Mouse (Mus musculus) hindbrain, embryonic 16.5 days (tissue): ENCODE results near the gene Gm49321. TPM values are rescaled to one million over a fixed set of nuclear protein-coding genes. Genes with fewer than 3 reads are reported as not detected.

Source experiments
- ATAC-seq: fragments of 200-750 bp; cut with Nextera tagmentation; 2 replicates; pipeline ENCODE4 v1.8.0; 2017; ENCODE audit warnings: moderate TSS enrichment, moderate library complexity
- H3K27ac ChIP-seq: fragments of 300-500 bp; sonication (generic); 2 replicates; pipeline ENCODE4 v1.5.1; 2014; ENCODE audit warnings: low read depth, mild to moderate bottlenecking, control low read depth, low read length, moderate library complexity
- H3K27me3 ChIP-seq: fragments of 300-500 bp; sonication (generic); replicated peaks from 2 replicates; pipeline ENCODE4 v1.6.1; 2014; ENCODE audit warnings: low read length; ENCODE audit not compliant: control insufficient read depth, insufficient read depth
- H3K36me3 ChIP-seq: fragments of 300-500 bp; sonication (generic); 2 replicates; pipeline ENCODE4 v1.6.1; 2014; ENCODE audit warnings: mild to moderate bottlenecking, low read length, moderate library complexity, mixed read lengths; ENCODE audit not compliant: control insufficient read depth, insufficient read depth
- H3K4me1 ChIP-seq: fragments of 300-500 bp; sonication (generic); 2 replicates; pipeline ENCODE4 v1.6.1; 2014; ENCODE audit warnings: low read depth, low read length; ENCODE audit not compliant: control insufficient read depth, insufficient read depth
- H3K4me2 ChIP-seq: fragments of 300-500 bp; sonication (generic); 2 replicates; pipeline ENCODE4 v1.6.1; 2014; ENCODE audit warnings: mild to moderate bottlenecking, low read length, control low read depth, moderate library complexity
- H3K4me3 ChIP-seq: fragments of 300-500 bp; sonication (generic); 2 replicates; pipeline ENCODE4 v1.5.1; 2014; ENCODE audit warnings: mild to moderate bottlenecking, low read length, control low read depth, moderate library complexity
- H3K9ac ChIP-seq: fragments of 300-500 bp; sonication (generic); 2 replicates; pipeline ENCODE4 v1.6.1; 2014; ENCODE audit warnings: low read depth, mild to moderate bottlenecking, control low read depth, low read length, moderate library complexity
- H3K9me3 ChIP-seq: fragments of 300-500 bp; sonication (generic); 2 replicates; pipeline ENCODE4 v1.6.1; 2014; ENCODE audit warnings: mild to moderate bottlenecking, low read length, moderate library complexity; ENCODE audit not compliant: control insufficient read depth
- WGBS: fragments of 180-500 bp; shearing (Covaris S2); extraction: QIAGEN DNeasy Blood & Tissue Kit; methylation state at CpG from one replicate; pipeline ENCODE4 v1.1.7; 2014; 5-methylcytosine and 5-hydroxymethylcytosine counted together
- polyA plus RNA-seq: library from polyadenylated mRNA; unstranded; fragments of >200 nt; fragmentation: Nextera tagmentation; extraction: Ambion mirVana; gene quantifications from 2 replicates; pipeline ENCODE4 v1.2.1, GENCODE M21; 2015

The Gm49321 gene
- polyA plus RNA-seq, 1 experiment from 2014 or later = 22.1 TPM

DNA sequence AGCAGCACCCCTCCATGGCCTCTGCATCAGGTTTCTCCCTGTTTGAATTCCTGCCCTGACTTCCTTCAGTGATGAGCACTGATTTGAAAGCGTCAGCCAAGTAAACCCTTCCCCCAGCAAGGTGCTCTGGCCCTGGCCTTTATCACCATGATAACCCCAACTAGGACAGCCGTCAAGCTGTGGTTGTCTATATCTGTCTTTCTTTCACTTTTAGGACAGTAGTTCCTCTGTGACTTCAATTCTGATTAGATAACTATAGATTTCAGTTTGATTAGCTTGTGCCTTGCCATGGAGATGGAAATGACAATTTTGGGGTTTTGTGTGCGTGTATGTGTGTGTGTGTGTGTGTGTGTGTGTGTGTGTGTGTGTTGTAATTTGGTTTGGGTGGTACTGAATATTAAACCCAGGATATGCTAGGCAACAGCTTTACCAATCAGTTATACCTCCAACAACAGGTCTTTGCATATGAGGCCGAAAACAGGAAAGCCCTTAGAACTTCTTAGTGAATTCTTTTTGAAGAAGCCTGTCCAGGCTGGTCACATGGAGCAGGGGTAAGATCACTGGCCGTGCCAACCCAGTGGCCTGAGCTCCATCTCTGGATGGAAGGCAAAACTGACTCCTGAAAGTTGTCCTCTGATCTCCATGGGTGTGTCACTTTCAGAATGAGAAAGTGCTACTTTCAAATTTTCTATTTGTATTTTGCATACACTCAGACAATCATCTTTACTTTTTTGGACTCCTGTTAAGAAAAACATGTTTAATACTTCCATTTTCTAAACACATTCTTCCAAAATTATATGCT is 33.1 kb upstream of the Gm49321 start:
- no peak overlapping the region for H3K27ac ChIP-seq
- no peak for ATAC-seq
- no peaks in the 10 kb centered on the region for H3K27me3 ChIP-seq
- no peak overlapping the region for H3K9ac ChIP-seq
- no peaks in the 10 kb centered on the region for H3K36me3 ChIP-seq
- no peaks in the 10 kb centered on the region; the same call in 1 of the 2 replicates for H3K4me1 ChIP-seq
- H3K4me3 ChIP-seq = no peak overlapping the region
- no peaks in the 10 kb centered on the region for H3K9me3 ChIP-seq
- WGBS = 86% methylated on average over 5 of the region's 5 CpGs
- H3K4me2 ChIP-seq = no peak overlapping the region

DNA sequence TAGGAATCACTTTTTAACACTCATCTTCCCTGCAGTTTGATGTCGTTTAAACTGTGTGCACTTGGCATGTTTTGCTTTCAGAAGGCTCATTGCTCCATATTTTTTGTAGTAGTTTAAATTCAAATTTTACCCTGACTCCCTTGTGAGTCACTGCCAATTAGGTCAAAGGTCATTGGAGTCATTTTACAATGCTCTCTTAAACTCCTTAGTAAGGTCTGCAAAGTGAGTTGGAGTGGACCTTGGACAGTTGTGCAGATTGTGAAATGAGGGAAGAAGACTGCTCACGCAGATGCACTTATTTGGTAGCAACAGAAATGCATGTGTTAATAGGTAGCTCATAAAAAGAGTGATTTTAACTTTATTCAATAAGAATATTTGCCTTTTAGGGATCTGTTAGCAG is 32.4 kb upstream of the Gm49321 start:
- no peak overlapping the region for H3K4me3 ChIP-seq
- H3K36me3 ChIP-seq = no peaks in the 10 kb centered on the region
- peaks cover 2% of the 10 kb centered on the region; the same call in 1 of the 2 replicates for H3K4me1 ChIP-seq
- H3K27ac ChIP-seq = no peak overlapping the region
- WGBS = 71% methylated on average over 2 of the region's 2 CpGs
- H3K27me3 ChIP-seq = no peaks in the 10 kb centered on the region
- no peak overlapping the region for H3K9ac ChIP-seq
- no peaks in the 10 kb centered on the region for H3K9me3 ChIP-seq
- no peak overlapping the region for H3K4me2 ChIP-seq
- ATAC-seq = no peak

DNA sequence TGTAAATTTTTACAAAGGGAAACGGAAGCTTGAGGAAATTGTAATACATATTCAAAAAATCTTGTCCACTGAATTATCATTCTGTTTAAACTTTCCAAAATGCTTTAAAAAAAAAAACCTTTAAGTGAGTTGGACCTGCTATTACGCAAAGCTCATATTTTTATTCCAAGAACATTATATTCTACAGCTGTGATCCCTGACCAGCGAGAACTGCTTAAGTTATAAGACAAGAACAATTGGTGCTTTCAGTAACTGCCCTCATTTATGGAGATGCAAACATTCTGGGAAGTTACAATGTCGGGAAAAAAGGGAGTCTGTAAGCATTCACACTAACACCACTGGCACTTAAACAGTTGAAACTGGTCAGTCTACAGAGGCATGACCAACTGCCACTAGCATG is 31.9 kb upstream of the Gm49321 start:
- Histone ChIP-seq H3K9ac (no peak overlapping the region), H3K27me3 (no peaks in the 10 kb centered on the region), H3K4me1 (peaks cover 3% of the 10 kb centered on the region), H3K4me2 (no peak overlapping the region), H3K9me3 (no peaks in the 10 kb centered on the region), H3K4me3 (no peak overlapping the region), H3K36me3 (no peaks in the 10 kb centered on the region), H3K27ac (no peak overlapping the region)
- 83% methylated on average over 4 of the region's 4 CpGs for WGBS
- ATAC-seq = no peak

DNA sequence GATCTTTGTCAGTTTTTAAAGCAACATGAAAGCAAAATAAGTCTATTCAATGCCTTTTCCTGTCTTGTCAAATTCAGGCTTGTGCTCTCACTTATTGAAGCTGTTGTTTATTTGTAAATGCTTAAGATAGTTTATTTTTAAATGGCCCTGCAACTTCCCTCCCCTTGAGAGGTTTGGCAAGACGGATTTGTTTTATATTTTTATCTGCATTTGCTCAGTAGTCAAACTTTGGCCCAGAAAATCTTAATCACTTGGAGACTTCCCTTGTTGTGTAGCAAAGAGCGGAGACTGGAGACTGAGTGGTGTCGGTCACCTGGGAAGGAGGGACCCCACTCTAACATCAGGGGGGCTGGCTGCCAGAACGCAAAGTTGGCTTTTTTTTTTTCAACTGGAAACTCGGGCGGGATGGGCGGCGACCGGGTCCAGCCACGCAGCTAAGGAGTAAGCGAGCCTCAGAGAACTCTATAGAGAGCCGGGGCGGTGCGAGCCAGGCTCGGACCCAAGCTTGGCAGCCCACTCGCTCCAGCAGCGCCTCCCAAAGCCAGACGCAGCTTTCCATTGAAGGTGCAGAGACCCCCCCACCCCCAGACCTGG is 30.3 kb upstream of the Gm49321 start:
- no peaks in the 10 kb centered on the region for H3K36me3 ChIP-seq
- H3K4me3 ChIP-seq = peak overlapping the region; percentile 98
- H3K4me2 ChIP-seq = peak overlapping the region; percentile 81
- H3K9ac ChIP-seq = peak overlapping the region; percentile 72
- H3K4me1 ChIP-seq = peaks cover 6% of the 10 kb centered on the region
- WGBS = under 1% methylated on average over 18 of the region's 18 CpGs
- H3K9me3 ChIP-seq = no peaks in the 10 kb centered on the region
- no peaks in the 10 kb centered on the region for H3K27me3 ChIP-seq
- peak; percentile 87 for ATAC-seq
- H3K27ac ChIP-seq = peak overlapping the region; percentile 98

DNA sequence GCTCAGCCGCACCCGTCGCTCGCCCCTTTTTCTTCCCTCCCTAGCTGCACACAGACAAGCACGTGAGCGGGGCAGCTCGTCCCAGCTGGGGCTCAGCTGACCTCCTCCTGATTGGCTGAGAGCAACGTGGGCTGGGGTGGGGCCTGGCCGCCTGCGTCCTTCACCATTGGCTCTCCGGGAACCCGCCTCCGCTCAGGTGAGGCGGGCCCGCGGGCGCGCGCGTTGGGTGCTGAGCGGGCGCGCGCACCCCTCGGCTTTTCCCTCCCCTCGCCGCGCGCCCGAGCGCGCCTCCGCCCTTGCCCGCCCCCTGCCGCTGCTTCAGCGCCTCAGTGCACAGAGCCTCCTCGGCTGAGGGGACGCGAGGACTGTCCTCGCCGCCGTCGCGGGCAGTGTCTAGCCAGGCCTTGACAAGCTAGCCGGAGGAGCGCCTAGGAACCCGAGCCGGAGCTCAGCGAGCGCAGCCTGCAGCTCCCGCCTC is 29.7 kb upstream of the Gm49321 start:
- Histone ChIP-seq H3K4me1 (peaks cover 6% of the 10 kb centered on the region), H3K27me3 (no peaks in the 10 kb centered on the region), H3K4me2 (peak overlapping the region; percentile 81), H3K27ac (peak overlapping the region; percentile 98), H3K9me3 (no peaks in the 10 kb centered on the region), H3K9ac (peak overlapping the region; percentile 99), H3K36me3 (no peaks in the 10 kb centered on the region), H3K4me3 (peak overlapping the region; percentile 98)
- WGBS = under 1% methylated on average over 41 of the region's 51 CpGs
- ATAC-seq = peak; percentile 100

DNA sequence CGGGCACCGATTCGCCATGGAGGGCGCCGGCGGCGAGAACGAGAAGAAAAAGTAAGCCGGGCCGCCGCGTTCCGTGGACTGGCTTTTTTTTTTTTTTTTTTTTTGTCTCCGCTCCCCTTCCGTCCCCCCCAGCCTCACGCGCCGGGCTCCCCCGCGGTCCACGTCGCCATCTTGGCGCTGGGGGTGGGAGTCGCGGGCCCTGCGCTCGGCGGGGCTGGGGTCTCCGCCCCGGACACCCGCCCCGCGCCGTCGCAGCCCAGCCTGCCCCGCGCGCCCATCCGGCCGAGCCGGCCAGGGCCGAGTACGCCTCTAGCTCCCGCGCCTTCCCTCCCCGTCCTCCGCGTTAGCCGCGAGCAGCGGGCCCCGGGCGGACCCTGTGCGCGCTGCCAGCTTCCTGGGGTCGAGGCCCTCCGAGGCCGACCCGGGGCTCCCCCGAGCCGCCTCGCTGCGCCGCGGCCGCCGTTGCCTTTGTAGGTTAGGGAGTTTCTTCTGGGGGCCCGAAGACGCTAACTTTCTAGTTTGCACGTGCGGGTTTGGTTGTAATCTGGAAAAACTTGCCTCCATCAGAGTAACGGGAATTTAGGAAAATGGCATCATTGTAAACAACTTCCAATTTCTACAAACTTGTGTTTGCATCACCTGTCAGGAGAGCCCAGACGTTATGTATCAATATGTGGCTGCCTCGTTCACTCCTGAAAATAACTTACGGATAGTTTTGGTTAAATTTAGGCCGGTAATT is 29.0 kb upstream of the Gm49321 start:
- Histone ChIP-seq H3K27me3 (no peaks in the 10 kb centered on the region), H3K4me1 (peaks cover 6% of the 10 kb centered on the region), H3K4me3 (peak overlapping the region; percentile 98), H3K36me3 (no peaks in the 10 kb centered on the region), H3K4me2 (peak overlapping the region; percentile 74), H3K9ac (peak overlapping the region; percentile 99), H3K27ac (peak overlapping the region; percentile 98), H3K9me3 (no peaks in the 10 kb centered on the region)
- WGBS = under 1% methylated on average over 60 of the region's 76 CpGs
- ATAC-seq = peak; percentile 58

DNA sequence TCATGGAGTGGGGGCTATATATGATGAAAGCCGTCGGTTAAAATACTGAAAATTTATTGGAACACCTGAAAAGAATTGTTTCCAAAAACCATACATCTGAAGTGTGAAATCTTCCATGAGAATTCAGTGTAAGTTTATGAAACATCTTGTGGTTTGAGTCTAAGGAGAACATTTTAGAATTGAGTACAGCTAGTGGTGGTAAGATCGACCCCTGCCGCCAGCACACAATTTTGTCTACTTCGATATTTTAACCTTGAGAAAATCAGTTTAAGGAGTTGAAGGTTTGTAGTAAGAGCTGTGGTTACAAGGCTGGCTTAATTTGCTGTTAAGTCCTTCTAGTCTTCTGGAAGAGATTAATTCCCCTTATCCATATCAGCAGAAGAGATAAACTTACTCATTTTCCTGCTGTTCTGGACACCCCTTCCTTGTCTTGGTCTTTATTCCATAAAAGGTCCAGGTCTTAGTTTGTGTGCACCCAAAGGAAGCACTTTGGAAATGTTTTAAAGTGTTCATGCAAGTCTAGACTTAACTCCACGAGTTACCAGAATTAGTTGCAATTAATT is 28.4 kb upstream of the Gm49321 start:
- peaks cover 6% of the 10 kb centered on the region for H3K4me1 ChIP-seq
- peak overlapping the region; percentile 99 for H3K9ac ChIP-seq
- no peaks in the 10 kb centered on the region for H3K36me3 ChIP-seq
- peak overlapping the region; percentile 74 for H3K4me2 ChIP-seq
- peak overlapping the region; percentile 98 for H3K4me3 ChIP-seq
- no peaks in the 10 kb centered on the region for H3K27me3 ChIP-seq
- H3K9me3 ChIP-seq = no peaks in the 10 kb centered on the region
- WGBS = 3% methylated on average over 6 of the region's 6 CpGs
- no peak for ATAC-seq
- no peak overlapping the region for H3K27ac ChIP-seq

DNA sequence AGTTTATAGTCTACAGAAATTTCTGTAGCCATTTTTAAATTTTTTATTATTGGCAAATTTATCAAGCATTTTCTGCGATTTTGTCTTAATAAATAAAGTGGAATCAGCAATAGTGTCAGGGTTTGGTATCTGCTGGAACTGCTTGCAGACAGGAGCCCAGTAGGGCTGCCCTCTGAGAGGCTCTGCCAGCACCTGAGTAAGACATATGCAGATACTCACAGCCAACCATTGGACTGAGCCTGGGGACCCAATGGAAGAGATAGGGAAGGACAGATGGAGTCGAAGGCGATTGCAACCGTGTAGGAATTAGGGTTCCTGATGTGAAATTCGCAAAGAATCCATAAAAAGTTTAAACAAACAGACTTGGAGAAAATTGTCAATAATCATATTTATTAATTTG is 19.0 kb upstream of the Gm49321 start:
- no peak overlapping the region for H3K4me3 ChIP-seq
- H3K4me1 ChIP-seq = no peaks in the 10 kb centered on the region
- no peaks in the 10 kb centered on the region for H3K27me3 ChIP-seq
- no peak overlapping the region for H3K4me2 ChIP-seq
- WGBS = 97% methylated on average over 5 of the region's 5 CpGs
- H3K9me3 ChIP-seq = no peaks in the 10 kb centered on the region
- H3K27ac ChIP-seq = no peak overlapping the region
- H3K9ac ChIP-seq = no peak overlapping the region
- no peaks in the 10 kb centered on the region for H3K36me3 ChIP-seq
- no peak for ATAC-seq

DNA sequence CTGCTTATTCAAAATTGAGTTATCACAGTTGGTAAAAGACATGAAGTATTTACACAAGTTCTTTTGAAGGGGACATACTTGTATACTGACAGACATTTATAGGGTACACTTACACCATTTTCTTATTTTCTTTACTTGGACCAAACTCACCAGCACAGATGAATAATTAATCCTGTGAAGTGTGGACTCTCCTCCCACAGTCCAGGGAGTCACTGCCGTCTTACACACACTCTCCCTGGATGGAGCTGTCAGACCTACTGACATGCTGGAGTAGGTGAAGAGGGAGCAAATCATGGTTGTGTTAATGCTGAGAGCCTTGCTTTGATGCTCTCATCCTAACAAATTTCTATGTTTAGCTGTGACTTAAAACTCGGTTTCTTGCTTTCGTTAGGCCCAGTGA is 7.2 kb upstream of the Gm49321 start:
- WGBS = 87% methylated on average over 3 of the region's 3 CpGs
- Histone ChIP-seq H3K4me3 (no peak overlapping the region), H3K36me3 (peaks cover 28% of the 10 kb centered on the region)

More for the DNA sequence above, 7.2 kb upstream of the Gm49321 start:
- Histone ChIP-seq H3K9ac (no peak overlapping the region), H3K27ac (no peak overlapping the region), H3K9me3 (no peaks in the 10 kb centered on the region), H3K4me2 (no peak overlapping the region), H3K4me1 (no peaks in the 10 kb centered on the region), H3K27me3 (no peaks in the 10 kb centered on the region)
- ATAC-seq = no peak
